Comparison of ENCODE assay signal across 9 mouse cellular contexts in the genomic region with DNA sequence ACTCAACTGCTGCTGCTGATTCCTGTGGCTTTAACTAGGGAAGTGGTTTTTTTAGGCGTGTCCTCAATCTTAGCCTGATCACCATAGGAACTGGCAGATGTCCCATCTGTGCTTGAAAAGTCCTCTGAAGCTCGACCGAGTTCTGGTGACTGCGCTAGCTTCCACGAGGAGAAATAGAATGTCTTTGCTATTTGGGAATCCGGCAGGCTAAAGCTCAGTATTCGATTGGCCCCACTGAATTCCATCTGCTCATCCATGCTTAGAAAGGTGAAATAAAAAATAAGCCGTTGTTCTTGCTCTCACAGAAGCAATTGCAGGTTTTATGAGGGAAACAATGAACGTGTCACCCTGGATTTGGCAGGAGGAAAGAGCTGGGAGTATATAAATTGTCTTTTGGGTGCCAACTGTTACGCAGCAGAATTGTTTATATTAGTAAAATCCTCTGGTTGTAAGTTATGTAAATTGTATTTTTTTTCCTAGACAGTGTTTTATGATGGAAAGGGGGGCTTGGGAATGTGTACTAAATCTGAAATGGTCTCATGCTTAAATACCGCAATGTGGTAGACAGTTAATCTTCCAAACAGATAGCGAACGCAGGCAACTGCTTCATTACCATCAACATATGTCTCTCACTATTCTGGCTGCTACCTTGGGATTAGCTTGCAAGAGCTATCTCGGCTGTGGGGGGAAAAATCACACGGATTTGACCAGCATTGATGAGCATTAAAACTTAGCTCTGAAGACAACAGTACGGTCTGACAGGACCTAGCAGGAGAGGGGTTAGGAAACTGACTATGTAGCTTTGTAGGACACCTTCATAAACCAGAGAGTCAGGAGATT.
DNase-seq lines count a peak whose midpoint lies in the region; ATAC-seq and TF ChIP-seq lines count a peak whose summit lies in the region.
"Had no signal": no experiment of that assay in that cellular context is flagged by ENCODE, and none has a peak within 500 bp of the region (broad histone marks: within the 10 kb centered on the region; RNA-seq: fewer than 3 reads in every experiment).

No protein-coding gene starts in this region.

- no peaks in the 10 kb centered on the region for H3K36me3 ChIP-seq in embryonic facial prominence, embryonic 14.5 days (ENCODE audit: control insufficient read depth, insufficient read depth, low read length)
- no peaks in the 10 kb centered on the region for H3K36me3 ChIP-seq in embryonic facial prominence, embryonic 10.5 days (replicated peaks)

- no peak overlapping the region for H3K4me2 ChIP-seq in embryonic facial prominence, embryonic 14.5 days (ENCODE audit: low read depth, low read length)

- in situ Hi-C loops in Patski (cut with MboI; ENCODE audit: low pct_unique_long_range_greater_than_20kb): no loop called here

- no peaks in the 10 kb centered on the region for H3K9me3 ChIP-seq in embryonic facial prominence, embryonic 14.5 days (ENCODE audit: control insufficient read depth, low read length)
- no peaks in the 10 kb centered on the region for H3K9me3 ChIP-seq in embryonic facial prominence, embryonic 10.5 days

- 65% methylated on average over 16 of the region's 16 CpGs for WGBS in embryonic facial prominence, embryonic 14.5 days
- WGBS in embryonic facial prominence, embryonic 10.5 days: 80% methylated on average over 16 of the region's 16 CpGs

- H3K27ac ChIP-seq in embryonic facial prominence, embryonic 14.5 days (replicated peaks; ENCODE audit: low read depth, low read length): no peak overlapping the region
- no peak overlapping the region for H3K27ac ChIP-seq in embryonic facial prominence, embryonic 10.5 days (replicated peaks)

- no peaks in the 10 kb centered on the region for H3K4me1 ChIP-seq in embryonic facial prominence, embryonic 14.5 days (ENCODE audit: control insufficient read depth, insufficient read depth, low read length)
- H3K4me1 ChIP-seq in embryonic facial prominence, embryonic 10.5 days: no peaks in the 10 kb centered on the region
- H3K4me1 ChIP-seq: megakaryocyte, embryonic 14.5 days had no signal

- POLR2A ChIA-PET in Patski (lab: Charles Lee): no interaction called here

- no peak overlapping the region for H3K4me3 ChIP-seq in embryonic facial prominence, embryonic 14.5 days (ENCODE audit: low read depth, low read length)
- H3K4me3 ChIP-seq in embryonic facial prominence, embryonic 10.5 days: no peak overlapping the region
- H3K4me3 ChIP-seq: megakaryocyte, embryonic 14.5 days had no signal

- no peak overlapping the region for H3K9ac ChIP-seq in embryonic facial prominence, embryonic 14.5 days (ENCODE audit: low read depth, low read length)

- peak; percentile 60; the same call in 1 of the 2 replicates for ATAC-seq in embryonic facial prominence, embryonic 14.5 days (ENCODE audit: low read depth)
- peak; percentile 93 for ATAC-seq in Patski

- TF ChIP-seq CTCF in Patski (IDR thresholded peaks at IDR 0.05): no peak

- CTCF ChIA-PET in Patski (lab: Charles Lee): interaction anchor here (1.2 kb wide), 1 partner anchor 11 kb away, joined by 4 read pairs; no protein-coding TSS in a partner anchor

- DNase-seq in embryonic facial prominence, embryonic 14.5 days (ENCODE audit: low spot score): peak; percentile 81
- no peak for DNase-seq in embryonic facial prominence, embryonic 10.5 days (ENCODE audit: low spot score)
- DNase-seq in Patski (ENCODE audit: low read depth, low spot score): peak; percentile 47
- DNase-seq in frontal cortex, postnatal 36 days (ENCODE audit: low spot score in 2 of 2): peak; percentile 19 to 48
- peak; percentile 32 to 53 for DNase-seq in layer of hippocampus, postnatal 14 days (ENCODE audit: low spot score in 2 of 2)
- DNase-seq in right cerebral cortex, postnatal 10 days (ENCODE audit: low spot score in 2 of 2): peak; percentile 54 to 75
- DNase-seq in B cell, adult 2 months: no peak
- no peak for DNase-seq in heart, adult 11 months

- no peaks in the 10 kb centered on the region for H3K27me3 ChIP-seq in embryonic facial prominence, embryonic 14.5 days (replicated peaks; ENCODE audit: control insufficient read depth, insufficient read depth, low read length)
- H3K27me3 ChIP-seq in embryonic facial prominence, embryonic 10.5 days (replicated peaks; ENCODE audit: low read depth, poor library complexity, severe bottlenecking): no peaks in the 10 kb centered on the region
- no peaks in the 10 kb centered on the region for H3K27me3 ChIP-seq in Patski
- H3K27me3 ChIP-seq: megakaryocyte, embryonic 14.5 days had no signal

Comparison
In these comparisons a context has a peak if more than half of its experiments do, and no peak if none do; other contexts are left out.
1. DNase-seq: peak in embryonic facial prominence, embryonic 14.5 days (single experiment), Patski (single experiment), frontal cortex, postnatal 36 days (2 of 2), layer of hippocampus, postnatal 14 days (2 of 2) and right cerebral cortex, postnatal 10 days (2 of 2); none in embryonic facial prominence, embryonic 10.5 days (single experiment), B cell, adult 2 months (0 of 2) and heart, adult 11 months (single experiment).